Mouse (Mus musculus) kidney, embryonic 15.5 days (tissue): ENCODE data around the gene Echdc3. TPM values are rescaled to one million over a fixed set of nuclear protein-coding genes. Genes with fewer than 3 reads are reported as not detected.
A peak's percentile ranks its signal among the peaks of the same experiment; 100 is the strongest.

ENCODE experiments used
- ATAC-seq: fragments of 200-750 bp; cut with Nextera tagmentation; replicated peaks from 2 replicates; pipeline ENCODE4 v1.8.0; 2017; ENCODE audit warnings: moderate TSS enrichment; ENCODE audit not compliant: low FRiP score
- H3K27ac ChIP-seq: fragments of 300-500 bp; sonication (generic); 2 replicates; pipeline ENCODE4 v1.5.1; 2015; ENCODE audit warnings: mild to moderate bottlenecking, inconsistent platforms
- H3K27me3 ChIP-seq: fragments of 300-500 bp; sonication (generic); 2 replicates; pipeline ENCODE4 v1.6.1; 2015; ENCODE audit warnings: inconsistent platforms
- H3K36me3 ChIP-seq: fragments of 300-500 bp; sonication (generic); 2 replicates; pipeline ENCODE4 v1.6.1; 2015; ENCODE audit warnings: inconsistent platforms
- H3K4me1 ChIP-seq: fragments of 300-500 bp; sonication (generic); 2 replicates; pipeline ENCODE4 v1.6.1; 2015; ENCODE audit warnings: inconsistent platforms
- H3K4me2 ChIP-seq: fragments of 300-500 bp; sonication (generic); 2 replicates; pipeline ENCODE4 v1.6.1; 2015; ENCODE audit warnings: moderate library complexity, mild to moderate bottlenecking, inconsistent platforms
- H3K4me3 ChIP-seq: fragments of 300-500 bp; sonication (generic); replicated peaks from 2 replicates; pipeline ENCODE4 v1.5.1; 2015; ENCODE audit warnings: mild to moderate bottlenecking, inconsistent platforms
- H3K9ac ChIP-seq: fragments of 300-500 bp; sonication (generic); 2 replicates; pipeline ENCODE4 v1.6.1; 2015; ENCODE audit warnings: mild to moderate bottlenecking, inconsistent platforms
- H3K9me3 ChIP-seq: fragments of 300-500 bp; sonication (generic); replicated peaks from 2 replicates; pipeline ENCODE4 v1.6.1; 2016; ENCODE audit warnings: inconsistent platforms
- WGBS: fragments of 180-500 bp; shearing (Covaris S2); methylation state at CpG from one replicate; pipeline ENCODE4 v1.1.7; 2015; ENCODE audit warnings: mixed read lengths; 5-methylcytosine and 5-hydroxymethylcytosine counted together
- polyA plus RNA-seq: library from polyadenylated mRNA; unstranded; fragments of >200 nt; fragmentation: Nextera tagmentation; extraction: Ambion mirVana; gene quantifications from 2 replicates; pipeline ENCODE4 v1.2.1, GENCODE M21; 2015

The Echdc3 gene
- 8.7 and 9.5 TPM in 2 replicates for polyA plus RNA-seq

- Histone ChIP-seq H3K27ac (peak within 1 kb of the TSS; percentile 93), H3K36me3 (no peaks in the 10 kb centered on the region), H3K9me3 (no peaks in the 10 kb centered on the region), H3K4me2 (peak within 1 kb of the TSS; percentile 77), H3K4me3 (peak within 1 kb of the TSS; percentile 47), H3K9ac (peak within 1 kb of the TSS; percentile 57), H3K4me1 (peaks cover 31% of the 10 kb centered on the region), H3K27me3 (no peaks in the 10 kb centered on the region)
- peak; percentile 95 for ATAC-seq
- WGBS, result 2% methylated on average over 30 of the region's 30 CpGs
These were observed at the start of gene Echdc3 for GRCm38 (mm10) chr2:6212724-6213511. Gene Echdc3 (minus strand): TSS chr2:6213033.

- H3K9me3 ChIP-seq, result no peaks in the 10 kb centered on the region
- no peak overlapping the region for H3K4me3 ChIP-seq
- no peaks in the 10 kb centered on the region for H3K27me3 ChIP-seq
- no peak overlapping the region for H3K27ac ChIP-seq
- H3K9ac ChIP-seq, result no peak overlapping the region
- ATAC-seq, result no peak
- H3K36me3 ChIP-seq, result no peaks in the 10 kb centered on the region
- H3K4me2 ChIP-seq, result no peak overlapping the region
- whole genome bisulfite sequencing, result 76% methylated on average over 9 of the region's 9 CpGs
- peaks cover under 1% of the 10 kb centered on the region; the same call in 1 of the 2 replicates for H3K4me1 ChIP-seq
These were observed 48.9 kb upstream of the Echdc3 start for GRCm38 (mm10) chr2:6261718-6262117.

DNA sequence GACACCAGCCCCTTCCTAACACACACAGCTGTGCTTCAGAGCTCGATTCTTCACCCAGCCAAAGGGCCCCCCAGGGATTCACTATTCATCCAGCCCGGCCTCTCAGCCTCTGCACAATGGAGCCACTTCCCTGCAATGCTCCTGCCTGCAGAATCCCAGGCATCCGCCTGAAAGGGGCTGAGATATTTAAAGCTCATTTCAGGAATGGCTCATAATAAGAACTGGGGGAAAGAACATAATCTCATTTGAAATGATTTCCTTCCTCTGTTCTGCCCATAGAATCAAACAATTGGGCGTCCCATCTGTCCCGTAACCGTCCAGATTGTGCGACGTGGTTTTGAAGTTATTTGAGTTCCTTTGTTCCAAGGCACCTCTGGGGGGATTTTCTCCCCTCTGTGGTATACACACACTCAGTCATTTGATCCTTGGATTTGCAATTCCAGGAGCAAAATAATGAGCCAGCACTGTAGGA, 48.4 kb upstream of the Echdc3 start:
- Histone ChIP-seq H3K9me3 (no peaks in the 10 kb centered on the region), H3K4me1 (peaks cover 5% of the 10 kb centered on the region), H3K9ac (no peak overlapping the region), H3K4me3 (no peak overlapping the region), H3K36me3 (no peaks in the 10 kb centered on the region), H3K4me2 (no peak overlapping the region), H3K27me3 (no peaks in the 10 kb centered on the region), H3K27ac (no peak overlapping the region)
- no peak for ATAC-seq
- WGBS, result 55% methylated on average over 8 of the region's 8 CpGs

- ATAC-seq, result no peak
- Histone ChIP-seq H3K4me1 (peaks cover 9% of the 10 kb centered on the region), H3K27me3 (no peaks in the 10 kb centered on the region), H3K36me3 (no peaks in the 10 kb centered on the region), H3K9ac (no peak overlapping the region), H3K4me3 (no peak overlapping the region), H3K27ac (no peak overlapping the region), H3K9me3 (no peaks in the 10 kb centered on the region), H3K4me2 (no peak overlapping the region)
- whole genome bisulfite sequencing, result 80% methylated on average over 4 of the region's 4 CpGs
These were observed 47.8 kb upstream of the Echdc3 start for GRCm38 (mm10) chr2:6260661-6261060.

- Histone ChIP-seq H3K27ac (no peak overlapping the region), H3K27me3 (no peaks in the 10 kb centered on the region), H3K4me2 (no peak overlapping the region), H3K9me3 (no peaks in the 10 kb centered on the region), H3K9ac (no peak overlapping the region), H3K36me3 (no peaks in the 10 kb centered on the region), H3K4me1 (peaks cover 9% of the 10 kb centered on the region), H3K4me3 (no peak overlapping the region)
- ATAC-seq, result no peak
- WGBS, result 75% methylated on average over 3 of the region's 3 CpGs
These were observed 46.3 kb upstream of the Echdc3 start for GRCm38 (mm10) chr2:6259182-6259581.

DNA sequence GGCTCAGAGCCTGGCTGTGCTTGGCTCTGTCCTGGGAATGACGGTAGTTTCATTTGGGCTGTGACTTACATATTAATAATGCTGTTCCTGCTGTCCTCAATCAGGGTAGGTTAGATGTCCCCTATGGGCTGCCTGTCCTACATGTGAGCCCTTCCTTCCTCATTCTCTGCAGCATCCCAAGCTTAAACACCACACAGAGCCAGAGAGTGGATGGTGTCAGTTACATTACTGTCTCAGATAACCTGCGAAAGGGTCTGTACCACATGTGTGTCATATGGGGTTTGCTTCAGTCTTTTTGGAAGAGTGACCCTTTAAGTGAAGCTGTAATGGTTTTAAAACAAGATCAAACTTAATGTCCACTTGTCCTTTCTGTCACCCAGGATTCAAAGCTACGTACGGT, 45.2 kb upstream of the Echdc3 start:
- H3K4me3 ChIP-seq, result no peak overlapping the region
- peaks cover 9% of the 10 kb centered on the region for H3K4me1 ChIP-seq
- 72% methylated on average over 4 of the region's 4 CpGs for WGBS
- ATAC-seq, result no peak
- H3K4me2 ChIP-seq, result no peak overlapping the region
- no peaks in the 10 kb centered on the region for H3K9me3 ChIP-seq
- no peak overlapping the region for H3K27ac ChIP-seq
- no peak overlapping the region for H3K9ac ChIP-seq
- H3K27me3 ChIP-seq, result no peaks in the 10 kb centered on the region
- H3K36me3 ChIP-seq, result no peaks in the 10 kb centered on the region

DNA sequence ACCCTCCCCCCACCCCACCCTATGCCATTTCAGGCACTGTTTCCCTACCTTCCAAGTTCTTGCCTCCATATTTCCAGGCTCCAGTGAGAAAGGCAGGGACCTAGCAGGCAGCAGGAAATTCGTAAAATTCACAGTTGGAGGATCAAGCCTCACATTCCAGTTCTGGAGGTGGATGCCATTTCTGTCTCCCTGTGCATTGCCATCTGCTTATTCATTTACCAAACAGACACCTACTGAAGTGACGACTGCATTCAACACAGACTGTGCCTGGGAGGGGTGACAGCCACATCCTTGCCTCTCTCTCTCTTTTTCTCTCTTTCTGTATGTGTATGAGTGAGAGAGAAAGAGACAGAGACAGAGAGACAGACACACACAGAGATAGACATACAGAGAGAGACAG, 44.3 kb upstream of the Echdc3 start:
- H3K4me2 ChIP-seq, result no peak overlapping the region
- H3K9ac ChIP-seq, result no peak overlapping the region
- no peaks in the 10 kb centered on the region for H3K36me3 ChIP-seq
- H3K9me3 ChIP-seq, result no peaks in the 10 kb centered on the region
- peaks cover 9% of the 10 kb centered on the region for H3K4me1 ChIP-seq
- H3K4me3 ChIP-seq, result no peak overlapping the region
- no peak overlapping the region for H3K27ac ChIP-seq
- no peak for ATAC-seq
- WGBS, result 50% methylated on average over 2 of the region's 2 CpGs
- H3K27me3 ChIP-seq, result no peaks in the 10 kb centered on the region

- Histone ChIP-seq H3K4me1 (peaks cover 9% of the 10 kb centered on the region), H3K9me3 (no peaks in the 10 kb centered on the region), H3K4me3 (no peak overlapping the region), H3K4me2 (no peak overlapping the region), H3K27me3 (no peaks in the 10 kb centered on the region), H3K36me3 (no peaks in the 10 kb centered on the region), H3K27ac (peak overlapping the region; percentile 67; the same call in 1 of the 2 replicates), H3K9ac (no peak overlapping the region)
- 61% methylated on average over 19 of the region's 19 CpGs for WGBS
- peak; percentile 55 for ATAC-seq
These were observed 43.4 kb upstream of the Echdc3 start for GRCm38 (mm10) chr2:6255989-6256841.

DNA sequence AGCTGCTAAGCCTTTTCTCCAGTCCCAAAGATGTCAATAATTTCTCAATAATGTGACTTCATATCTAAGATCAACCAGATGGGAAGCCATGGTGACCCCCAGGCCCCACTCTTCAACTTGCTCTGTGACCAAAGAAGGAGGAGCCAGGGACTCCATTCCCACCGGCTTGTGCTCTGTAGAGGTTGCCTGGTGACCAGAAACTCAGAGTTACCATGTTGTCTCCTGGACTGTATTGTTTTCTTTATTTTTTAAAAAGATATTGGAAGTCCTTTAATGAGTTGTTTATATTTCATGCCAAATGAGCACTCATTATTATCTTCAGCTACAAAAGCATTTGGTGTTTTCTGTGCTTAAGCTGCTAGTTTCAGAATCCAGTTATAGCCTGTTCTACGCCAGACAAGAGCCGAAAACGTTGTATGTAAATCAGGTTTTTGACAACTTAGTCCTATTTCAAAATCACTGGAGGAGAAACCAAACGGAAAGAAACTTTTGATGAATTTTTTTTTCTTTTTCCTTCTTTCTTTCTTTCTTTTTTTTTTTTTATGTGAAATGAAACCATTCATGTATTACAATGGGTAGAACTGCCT, 42.7 kb upstream of the Echdc3 start:
- no peak overlapping the region for H3K27ac ChIP-seq
- H3K4me2 ChIP-seq, result no peak overlapping the region
- no peaks in the 10 kb centered on the region for H3K36me3 ChIP-seq
- peaks cover 9% of the 10 kb centered on the region for H3K4me1 ChIP-seq
- no peak for ATAC-seq
- WGBS, result 82% methylated on average over 5 of the region's 5 CpGs
- no peaks in the 10 kb centered on the region for H3K9me3 ChIP-seq
- no peak overlapping the region for H3K4me3 ChIP-seq
- no peaks in the 10 kb centered on the region for H3K27me3 ChIP-seq
- no peak overlapping the region for H3K9ac ChIP-seq

GRCm38 (mm10) chr2:6252491-6252890, 39.7 kb upstream of the Echdc3 start:
- peaks cover 9% of the 10 kb centered on the region for H3K4me1 ChIP-seq
- no peaks in the 10 kb centered on the region for H3K36me3 ChIP-seq
- no peak overlapping the region for H3K27ac ChIP-seq
- WGBS, result 88% methylated on average over 3 of the region's 3 CpGs
- H3K9ac ChIP-seq, result no peak overlapping the region
- ATAC-seq, result no peak
- no peak overlapping the region for H3K4me3 ChIP-seq
- H3K27me3 ChIP-seq, result no peaks in the 10 kb centered on the region
- no peaks in the 10 kb centered on the region for H3K9me3 ChIP-seq
- H3K4me2 ChIP-seq, result no peak overlapping the region

DNA sequence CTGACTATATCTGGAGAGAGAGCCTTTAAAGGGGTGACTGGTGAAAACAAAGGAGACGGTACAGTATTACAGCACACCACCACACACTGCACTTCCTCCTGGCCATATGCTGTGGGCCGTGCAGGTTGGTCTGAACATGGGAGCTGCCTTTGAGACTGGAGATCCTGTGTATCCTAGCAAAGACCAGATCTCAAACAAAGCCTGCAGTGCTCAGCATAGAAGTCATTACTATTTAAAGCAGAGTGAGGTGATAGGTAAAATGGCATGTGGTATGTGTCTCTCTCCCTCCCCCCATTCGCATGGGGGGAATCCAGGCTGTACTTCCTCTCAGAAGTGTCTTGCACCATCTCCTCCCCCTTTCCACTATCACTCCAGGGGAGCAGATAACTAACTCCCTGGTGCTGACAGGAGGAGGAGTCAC, 38.3 kb upstream of the Echdc3 start:
- Histone ChIP-seq H3K9me3 (0 out of 2 replicates have a peak, but pooled peaks cover 2% of the 10 kb centered on the region), H3K9ac (no peak overlapping the region), H3K27ac (no peak overlapping the region), H3K4me1 (peaks cover 2% of the 10 kb centered on the region; the same call in 1 of the 2 replicates), H3K36me3 (no peaks in the 10 kb centered on the region), H3K4me2 (no peak overlapping the region), H3K27me3 (no peaks in the 10 kb centered on the region), H3K4me3 (no peak overlapping the region)
- WGBS, result 80% methylated on average over 3 of the region's 3 CpGs
- no peak for ATAC-seq

- 0 out of 2 replicates have a peak, but pooled peaks cover 5% of the 10 kb centered on the region for H3K9me3 ChIP-seq
- 87% methylated on average over 5 of the region's 5 CpGs for WGBS
These were observed 28.6 kb upstream of the Echdc3 start for GRCm38 (mm10) chr2:6241446-6241845.

More at GRCm38 (mm10) chr2:6241446-6241845, 28.6 kb upstream of the Echdc3 start:
- Histone ChIP-seq H3K27ac (no peak overlapping the region), H3K27me3 (no peaks in the 10 kb centered on the region), H3K36me3 (no peaks in the 10 kb centered on the region), H3K4me3 (no peak overlapping the region), H3K9ac (no peak overlapping the region), H3K4me1 (peaks cover 5% of the 10 kb centered on the region; the same call in 1 of the 2 replicates), H3K4me2 (no peak overlapping the region)
- ATAC-seq, result no peak
